Mouse (Mus musculus): ENCODE results near the gene Tmem114. TPM values are rescaled to one million over a fixed set of nuclear protein-coding genes. Genes with fewer than 3 reads are reported as not detected.

Tmem114 gene
- not detected in 2 replicates for polyA plus RNA-seq (2015; fragmentation: Nextera tagmentation; extraction: Ambion mirVana)

GRCm38 (mm10) chr16:8424971-8425330, at the start of gene Tmem114:
Gene Tmem114 (minus strand): TSS chr16:8425136.
- no peak; the same call in 1 of the 2 replicates for ATAC-seq (ENCODE audit: insufficient read depth, low FRiP score)
- under 1% methylated on average over 16 of the region's 16 CpGs for WGBS
- peaks cover 51% of the 10 kb centered on the region for H3K27me3 ChIP-seq (ENCODE audit: control insufficient read depth, insufficient read depth, low read length)

GRCm38 (mm10) chr16:8470603-8471481, 45.9 kb upstream of the Tmem114 start, which contains the start of gene Mettl22:
Gene Mettl22 (plus strand): TSS chr16:8470788.
- H3K27me3 ChIP-seq (ENCODE audit: control insufficient read depth, insufficient read depth, low read length): no peaks in the 10 kb centered on the region
- WGBS: under 1% methylated on average over 48 of the region's 48 CpGs
- ATAC-seq (ENCODE audit: insufficient read depth, low FRiP score): peak; percentile 97
- H3K9ac ChIP-seq (ENCODE audit: low read length): peak within 1 kb of the TSS; percentile 82
- peak within 1 kb of the TSS; percentile 90 for H3K27ac ChIP-seq (ENCODE audit: low read length)
- H3K9me3 ChIP-seq (replicated peaks; ENCODE audit: control insufficient read depth, low read length): no peaks in the 10 kb centered on the region
- H3K36me3 ChIP-seq (ENCODE audit: control insufficient read depth, insufficient read depth, low read length): no peaks in the 10 kb centered on the region
- H3K4me1 ChIP-seq (ENCODE audit: control insufficient read depth, insufficient read depth, low read length): peaks cover 6% of the 10 kb centered on the region
- peak within 1 kb of the TSS; percentile 86 for H3K4me3 ChIP-seq (replicated peaks; ENCODE audit: low read length)
- peak within 1 kb of the TSS; percentile 73 for H3K4me2 ChIP-seq (ENCODE audit: low read depth, low read length)

More at GRCm38 (mm10) chr16:8424971-8425330, at the start of gene Tmem114:
- Histone ChIP-seq H3K9ac (ENCODE audit: low read length) (peak within 1 kb of the TSS; percentile 46; the same call in 1 of the 2 replicates), H3K4me1 (ENCODE audit: control insufficient read depth, insufficient read depth, low read length) (0 out of 2 replicates have a peak, but pooled peaks cover 3% of the 10 kb centered on the region), H3K36me3 (ENCODE audit: control insufficient read depth, insufficient read depth, low read length) (no peaks in the 10 kb centered on the region), H3K4me3 (replicated peaks; ENCODE audit: low read length) (peak within 1 kb of the TSS; percentile 34), H3K27ac (ENCODE audit: low read length) (no peak within 1 kb of the TSS), H3K9me3 (replicated peaks; ENCODE audit: control insufficient read depth, low read length) (no peaks in the 10 kb centered on the region), H3K4me2 (ENCODE audit: low read depth, low read length) (peak within 1 kb of the TSS; percentile 59)

GRCm38 (mm10) chr16:8470132-8470531, 45.2 kb upstream of the Tmem114 start:
- ATAC-seq (ENCODE audit: insufficient read depth, low FRiP score): peak; percentile 31; the same call in 1 of the 2 replicates
- no peak overlapping the region for H3K27ac ChIP-seq (ENCODE audit: low read length)
- peak overlapping the region; percentile 73 for H3K4me2 ChIP-seq (ENCODE audit: low read depth, low read length)
- H3K27me3 ChIP-seq (ENCODE audit: control insufficient read depth, insufficient read depth, low read length): no peaks in the 10 kb centered on the region
- no peaks in the 10 kb centered on the region for H3K9me3 ChIP-seq (replicated peaks; ENCODE audit: control insufficient read depth, low read length)
- H3K9ac ChIP-seq (ENCODE audit: low read length): peak overlapping the region; percentile 82; the same call in 1 of the 2 replicates
- peak overlapping the region; percentile 86 for H3K4me3 ChIP-seq (replicated peaks; ENCODE audit: low read length)
- WGBS: 80% methylated on average over 2 of the region's 2 CpGs
- H3K4me1 ChIP-seq (ENCODE audit: control insufficient read depth, insufficient read depth, low read length): peaks cover 6% of the 10 kb centered on the region
- no peaks in the 10 kb centered on the region for H3K36me3 ChIP-seq (ENCODE audit: control insufficient read depth, insufficient read depth, low read length)

- Histone ChIP-seq H3K4me3 (replicated peaks; ENCODE audit: low read length) (no peak overlapping the region), H3K36me3 (ENCODE audit: control insufficient read depth, insufficient read depth, low read length) (no peaks in the 10 kb centered on the region), H3K9me3 (replicated peaks; ENCODE audit: control insufficient read depth, low read length) (no peaks in the 10 kb centered on the region), H3K4me1 (ENCODE audit: control insufficient read depth, insufficient read depth, low read length) (no peaks in the 10 kb centered on the region), H3K27ac (ENCODE audit: low read length) (no peak overlapping the region), H3K4me2 (ENCODE audit: low read depth, low read length) (no peak overlapping the region), H3K9ac (ENCODE audit: low read length) (no peak overlapping the region), H3K27me3 (ENCODE audit: control insufficient read depth, insufficient read depth, low read length) (no peaks in the 10 kb centered on the region)
- 34% methylated on average over 6 of the region's 6 CpGs for WGBS
- no peak for ATAC-seq (ENCODE audit: insufficient read depth, low FRiP score)
Observed at GRCm38 (mm10) chr16:8459098-8459497, 34.2 kb upstream of the Tmem114 start.

GRCm38 (mm10) chr16:8458391-8458790, 33.5 kb upstream of the Tmem114 start:
- Histone ChIP-seq H3K4me2 (ENCODE audit: low read depth, low read length) (no peak overlapping the region), H3K4me1 (ENCODE audit: control insufficient read depth, insufficient read depth, low read length) (no peaks in the 10 kb centered on the region), H3K27ac (ENCODE audit: low read length) (no peak overlapping the region), H3K27me3 (ENCODE audit: control insufficient read depth, insufficient read depth, low read length) (no peaks in the 10 kb centered on the region), H3K9ac (ENCODE audit: low read length) (no peak overlapping the region), H3K9me3 (replicated peaks; ENCODE audit: control insufficient read depth, low read length) (no peaks in the 10 kb centered on the region), H3K36me3 (ENCODE audit: control insufficient read depth, insufficient read depth, low read length) (no peaks in the 10 kb centered on the region), H3K4me3 (replicated peaks; ENCODE audit: low read length) (no peak overlapping the region)
- 92% methylated on average over 4 of the region's 4 CpGs for WGBS
- ATAC-seq (ENCODE audit: insufficient read depth, low FRiP score): no peak

GRCm38 (mm10) chr16:8455221-8455620, 30.3 kb upstream of the Tmem114 start:
- H3K9ac ChIP-seq (ENCODE audit: low read length): no peak overlapping the region
- H3K36me3 ChIP-seq (ENCODE audit: control insufficient read depth, insufficient read depth, low read length): no peaks in the 10 kb centered on the region
- H3K4me3 ChIP-seq (replicated peaks; ENCODE audit: low read length): no peak overlapping the region
- ATAC-seq (ENCODE audit: insufficient read depth, low FRiP score): no peak
- H3K9me3 ChIP-seq (replicated peaks; ENCODE audit: control insufficient read depth, low read length): no peaks in the 10 kb centered on the region
- no peaks in the 10 kb centered on the region for H3K4me1 ChIP-seq (ENCODE audit: control insufficient read depth, insufficient read depth, low read length)
- H3K4me2 ChIP-seq (ENCODE audit: low read depth, low read length): no peak overlapping the region
- H3K27me3 ChIP-seq (ENCODE audit: control insufficient read depth, insufficient read depth, low read length): no peaks in the 10 kb centered on the region
- H3K27ac ChIP-seq (ENCODE audit: low read length): no peak overlapping the region
- 50% methylated on average over 2 of the region's 2 CpGs for WGBS

GRCm38 (mm10) chr16:8453301-8453700, 28.4 kb upstream of the Tmem114 start:
- Histone ChIP-seq H3K36me3 (ENCODE audit: control insufficient read depth, insufficient read depth, low read length) (no peaks in the 10 kb centered on the region), H3K27me3 (ENCODE audit: control insufficient read depth, insufficient read depth, low read length) (no peaks in the 10 kb centered on the region), H3K27ac (ENCODE audit: low read length) (no peak overlapping the region), H3K4me3 (replicated peaks; ENCODE audit: low read length) (no peak overlapping the region), H3K4me2 (ENCODE audit: low read depth, low read length) (no peak overlapping the region), H3K9me3 (replicated peaks; ENCODE audit: control insufficient read depth, low read length) (no peaks in the 10 kb centered on the region), H3K4me1 (ENCODE audit: control insufficient read depth, insufficient read depth, low read length) (no peaks in the 10 kb centered on the region), H3K9ac (ENCODE audit: low read length) (no peak overlapping the region)
- WGBS: 98% methylated on average over 2 of the region's 2 CpGs
- no peak for ATAC-seq (ENCODE audit: insufficient read depth, low FRiP score)

- Histone ChIP-seq H3K27me3 (ENCODE audit: control insufficient read depth, insufficient read depth, low read length) (no peaks in the 10 kb centered on the region), H3K4me2 (ENCODE audit: low read depth, low read length) (no peak overlapping the region), H3K9me3 (replicated peaks; ENCODE audit: control insufficient read depth, low read length) (no peaks in the 10 kb centered on the region), H3K4me3 (replicated peaks; ENCODE audit: low read length) (no peak overlapping the region), H3K9ac (ENCODE audit: low read length) (no peak overlapping the region), H3K27ac (ENCODE audit: low read length) (no peak overlapping the region), H3K36me3 (ENCODE audit: control insufficient read depth, insufficient read depth, low read length) (no peaks in the 10 kb centered on the region), H3K4me1 (ENCODE audit: control insufficient read depth, insufficient read depth, low read length) (no peaks in the 10 kb centered on the region)
- ATAC-seq (ENCODE audit: insufficient read depth, low FRiP score): no peak
- 79% methylated on average over 6 of the region's 6 CpGs for WGBS
Observed at GRCm38 (mm10) chr16:8446256-8446655, 21.3 kb upstream of the Tmem114 start.

GRCm38 (mm10) chr16:8444911-8445310, 20.0 kb upstream of the Tmem114 start:
- Histone ChIP-seq H3K4me1 (ENCODE audit: control insufficient read depth, insufficient read depth, low read length) (no peaks in the 10 kb centered on the region), H3K27ac (ENCODE audit: low read length) (no peak overlapping the region), H3K9me3 (replicated peaks; ENCODE audit: control insufficient read depth, low read length) (no peaks in the 10 kb centered on the region), H3K4me3 (replicated peaks; ENCODE audit: low read length) (no peak overlapping the region), H3K4me2 (ENCODE audit: low read depth, low read length) (no peak overlapping the region), H3K27me3 (ENCODE audit: control insufficient read depth, insufficient read depth, low read length) (no peaks in the 10 kb centered on the region), H3K9ac (ENCODE audit: low read length) (no peak overlapping the region), H3K36me3 (ENCODE audit: control insufficient read depth, insufficient read depth, low read length) (no peaks in the 10 kb centered on the region)
- WGBS: 75% methylated on average over 7 of the region's 7 CpGs
- ATAC-seq (ENCODE audit: insufficient read depth, low FRiP score): no peak

Measured in stomach, embryonic 16.5 days (tissue).